Mouse (Mus musculus) adrenal gland, postnatal 36 days (tissue): Measurements from ENCODE around the gene Hvcn1. TPM values are rescaled to one million over a fixed set of nuclear protein-coding genes. Genes with fewer than 3 reads are reported as not detected.

Experiments
- DNase-seq, 2 experiments: peaks; one replicate each; pipeline ENCODE4 v3.0.0; 2021; ENCODE audit warnings: mixed read lengths in 1 of 2
- total RNA-seq, 2 experiments: library from RNA; stranded (reverse); gene quantifications; 2 replicates each; pipeline ENCODE4 v1.2.3; 2021

The Hvcn1 gene
- total RNA-seq, 2 experiments from 2014 or later: 1.7 to 3.3 TPM

DNA sequence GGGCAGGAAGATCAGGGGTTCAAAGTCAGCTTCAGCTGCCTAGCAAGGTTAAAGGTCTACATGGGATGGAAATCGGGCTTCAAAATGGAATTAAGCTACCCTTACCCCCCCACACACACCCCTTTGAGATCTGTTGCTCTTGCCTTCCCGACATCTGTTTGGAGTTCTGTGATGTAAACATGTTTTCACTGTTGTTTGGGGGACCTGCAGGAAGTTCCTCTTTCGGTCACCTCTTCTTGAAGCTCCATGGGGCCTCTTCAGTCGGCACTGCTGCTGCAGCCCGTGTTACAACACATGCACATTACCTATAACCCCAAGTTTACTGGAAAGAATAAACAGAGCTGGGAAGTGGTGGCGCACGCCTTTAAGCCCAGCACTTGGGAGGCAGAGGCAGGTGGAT lies 60.5 kb downstream of the Hvcn1 start:
- no peak for DNase-seq

DNA sequence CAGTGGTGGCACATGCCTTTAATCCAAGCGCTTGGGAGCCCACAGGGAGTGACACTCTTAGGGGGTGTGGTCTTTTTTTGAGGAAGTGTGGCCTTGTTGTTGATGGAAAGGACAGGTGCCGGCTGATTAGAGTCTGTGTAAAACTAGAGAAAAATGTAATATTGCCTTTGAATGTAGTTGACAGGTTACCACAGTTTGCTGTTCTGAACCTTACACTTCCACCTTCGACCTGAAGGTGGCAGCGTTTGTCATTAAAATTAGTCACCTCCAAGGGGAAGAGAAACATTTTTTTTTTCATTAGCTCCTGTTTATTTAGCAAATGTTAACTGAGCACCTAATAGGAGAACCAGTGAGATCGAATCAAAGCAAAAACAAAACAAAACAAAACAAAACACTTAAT lies 61.3 kb downstream of the Hvcn1 start:
- peak; percentile 74 to 79 for DNase-seq

DNA sequence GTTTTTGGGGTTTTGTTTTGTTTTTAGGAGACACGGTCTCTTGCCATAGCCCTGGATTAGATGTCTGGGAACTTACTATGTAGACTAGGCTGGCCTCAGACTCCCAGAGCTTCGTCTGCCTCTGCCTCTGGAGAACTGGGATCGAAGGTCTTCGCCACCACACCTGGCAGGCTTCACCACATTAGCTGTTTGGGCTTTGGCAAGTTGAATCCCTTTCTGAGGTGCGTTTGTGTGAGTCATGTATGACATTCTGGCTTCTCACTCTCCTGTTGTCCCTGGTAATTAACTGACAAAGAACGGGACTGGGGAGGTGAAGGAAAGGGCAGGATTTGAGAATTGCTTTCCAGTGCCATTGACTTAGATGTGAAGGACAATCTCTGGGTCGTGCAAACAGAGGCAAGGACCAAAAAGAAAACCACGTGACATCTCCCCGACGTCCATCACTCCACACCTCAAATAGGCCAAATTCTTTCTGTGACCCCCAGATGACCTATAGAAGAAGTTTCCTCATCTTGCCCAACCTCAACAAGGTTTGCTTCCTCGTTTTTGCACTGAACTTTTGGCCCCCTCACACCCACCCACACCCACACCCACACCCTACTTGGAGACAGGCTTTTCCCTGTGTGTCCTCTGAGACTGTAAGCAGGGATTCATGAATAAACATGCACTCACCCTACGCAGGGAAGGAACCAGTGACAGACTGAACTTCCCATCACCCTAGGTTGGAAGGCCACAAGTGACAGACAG lies 62.4 kb downstream of the Hvcn1 start:
- no peak for DNase-seq

DNA sequence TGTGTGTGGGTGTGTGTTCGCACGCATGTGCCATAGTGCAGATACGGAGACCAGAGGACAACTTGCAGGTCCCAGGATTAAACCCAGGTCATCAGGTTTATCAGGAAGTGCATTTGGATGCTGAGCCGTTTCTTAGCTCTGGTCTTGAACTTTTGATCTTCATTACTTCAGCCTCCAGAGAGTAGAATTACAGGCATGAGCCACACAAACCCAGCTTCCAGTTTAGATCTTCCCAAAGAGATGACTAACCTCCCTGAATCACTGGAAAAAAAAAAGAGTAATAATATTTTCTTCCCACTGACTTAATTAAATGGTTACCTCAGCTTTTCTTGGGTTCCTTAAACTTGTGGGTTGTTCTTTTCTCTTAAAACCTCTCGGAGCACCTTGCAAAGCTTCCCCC lies 66.2 kb downstream of the Hvcn1 start:
- DNase-seq: no peak

DNA sequence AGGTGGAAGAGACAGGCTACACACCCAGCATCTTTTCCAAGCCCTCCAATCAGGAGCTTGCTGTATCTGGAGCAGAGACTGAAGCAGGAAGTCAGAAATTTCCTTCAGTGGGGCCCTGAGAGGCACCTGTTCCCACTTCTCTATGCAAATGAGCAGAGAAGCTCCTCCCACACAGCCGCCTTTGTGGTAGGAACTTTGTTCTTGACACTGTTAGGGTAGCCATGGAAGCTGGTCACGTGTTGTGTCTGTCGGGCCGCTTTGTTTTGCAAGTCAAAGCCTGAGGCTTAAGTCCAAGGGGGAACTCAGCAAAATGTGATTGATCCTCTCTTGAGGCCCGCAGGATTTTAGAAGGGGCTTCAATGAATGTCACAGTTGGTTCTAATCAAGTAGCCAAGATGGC lies 68.2 kb downstream of the Hvcn1 start:
- DNase-seq: no peak

DNA sequence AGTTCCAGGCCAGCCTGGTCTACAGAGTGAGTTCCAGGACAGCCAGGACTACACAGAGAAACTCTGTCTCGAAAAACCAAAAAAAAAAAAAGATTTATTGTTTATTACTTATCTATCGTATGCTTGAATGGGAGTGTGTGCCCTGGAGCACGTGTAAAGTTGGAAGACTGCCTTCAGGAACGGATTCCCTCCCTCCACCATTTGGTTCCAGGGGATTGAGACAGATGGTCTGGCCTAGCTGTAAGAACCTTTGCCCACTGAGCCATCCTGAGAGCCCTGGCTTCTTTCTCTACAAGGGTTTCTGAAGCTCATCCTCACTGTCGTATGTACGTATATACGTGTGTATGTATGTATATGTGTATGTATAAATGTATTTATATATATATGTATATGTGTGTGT lies 72.3 kb downstream of the Hvcn1 start:
- DNase-seq: no peak

DNA sequence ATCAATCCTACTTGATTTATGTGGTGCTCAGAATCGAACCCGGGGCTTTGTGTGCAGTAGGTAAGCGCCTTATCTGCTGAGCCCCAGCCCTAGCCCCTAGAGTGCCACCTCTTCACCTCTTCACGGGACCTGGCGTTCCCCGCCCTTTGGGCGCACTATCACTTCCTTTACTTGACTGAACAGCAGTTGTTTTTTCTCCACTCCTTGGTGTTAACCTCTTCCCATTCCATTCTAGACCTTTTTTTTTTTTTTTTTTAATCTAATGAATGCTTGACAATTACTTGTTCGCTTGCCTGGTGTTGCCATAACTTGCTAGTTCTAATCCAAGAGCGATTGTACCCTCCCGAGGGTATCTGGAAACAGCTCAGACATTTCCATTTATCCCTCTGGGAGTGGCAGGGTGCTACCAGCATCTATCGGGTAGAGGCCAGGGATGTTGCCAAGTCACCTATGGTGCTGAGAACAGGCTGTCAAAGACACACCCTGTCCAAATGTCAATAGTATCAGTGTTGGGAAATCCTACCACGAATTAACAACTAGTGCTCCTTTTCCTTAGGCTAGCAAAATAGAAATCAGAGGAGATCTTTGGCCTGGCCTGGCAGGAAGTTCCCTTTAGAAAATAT lies 73.3 kb downstream of the Hvcn1 start:
- DNase-seq: no peak

DNA sequence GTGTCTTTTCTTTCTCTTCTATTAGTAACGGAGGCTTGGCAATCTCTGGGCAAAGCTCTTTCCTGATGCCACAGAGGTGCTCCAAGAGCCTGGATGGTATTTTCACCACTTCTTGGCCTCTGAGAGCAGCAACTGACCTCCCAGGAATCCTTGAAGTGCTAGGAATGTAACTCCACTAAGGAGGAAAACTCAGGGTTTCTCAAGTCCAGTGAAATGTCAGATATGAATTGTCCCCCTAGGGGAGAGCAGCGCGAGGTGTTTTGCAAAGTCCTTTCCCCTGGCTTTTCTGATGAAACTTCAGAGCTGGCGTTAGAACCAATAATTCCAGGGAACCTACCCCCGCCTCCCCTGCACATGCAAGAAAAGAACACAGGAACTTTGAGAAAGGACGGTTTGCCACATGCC lies 73.8 kb downstream of the Hvcn1 start:
- peak in 1 of 2 experiments; percentile 53 for DNase-seq

DNA sequence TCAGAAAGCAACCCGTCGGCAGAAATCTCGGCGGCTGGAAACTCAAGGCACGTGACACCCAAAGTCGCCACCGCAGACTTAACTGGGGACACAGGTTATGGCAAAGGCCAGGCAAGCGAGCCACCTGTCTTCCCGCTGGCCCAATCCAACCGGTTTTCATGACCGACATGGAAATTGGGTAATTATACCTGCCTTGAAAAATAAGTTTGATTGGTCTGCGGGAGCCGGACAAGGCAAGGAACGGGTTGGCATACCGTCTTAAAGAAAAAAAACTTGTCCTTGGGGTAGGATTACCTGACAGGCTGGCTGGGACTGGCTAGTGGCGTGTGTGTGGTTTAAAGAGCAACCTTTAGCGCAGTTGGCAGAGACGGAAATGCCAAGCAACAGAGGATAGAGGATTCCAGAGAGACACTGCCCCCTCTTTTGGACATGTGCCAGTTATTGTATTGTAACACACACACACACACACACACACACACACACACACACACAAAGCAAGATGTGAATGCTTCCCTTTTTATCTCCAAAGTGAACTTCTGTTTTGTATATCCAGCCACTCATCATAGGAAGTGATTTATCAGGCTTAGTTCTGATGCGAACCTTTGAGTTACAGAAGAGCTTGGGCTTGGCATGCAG lies 74.3 kb downstream of the Hvcn1 start:
- DNase-seq: peak in 1 of 2 experiments; percentile 52

DNA sequence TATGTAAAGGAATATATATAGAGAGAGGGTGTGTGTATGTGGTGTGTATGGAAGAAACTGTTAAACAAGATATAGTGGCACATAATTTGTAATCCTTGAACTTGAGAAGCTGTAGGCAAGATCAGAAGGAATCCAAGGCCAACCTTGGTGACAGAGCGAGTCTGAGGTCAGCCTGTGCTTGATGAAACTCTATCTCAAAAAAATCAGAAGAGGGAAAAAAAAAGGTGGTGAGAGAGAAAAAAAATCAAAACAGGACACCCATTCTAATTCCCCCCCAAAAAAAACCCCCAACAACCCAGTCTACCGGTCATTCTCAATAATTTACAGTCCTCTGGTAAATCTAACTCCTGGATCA lies 77.2 kb downstream of the Hvcn1 start:
- peak in 1 of 2 experiments; percentile 49 for DNase-seq

DNA sequence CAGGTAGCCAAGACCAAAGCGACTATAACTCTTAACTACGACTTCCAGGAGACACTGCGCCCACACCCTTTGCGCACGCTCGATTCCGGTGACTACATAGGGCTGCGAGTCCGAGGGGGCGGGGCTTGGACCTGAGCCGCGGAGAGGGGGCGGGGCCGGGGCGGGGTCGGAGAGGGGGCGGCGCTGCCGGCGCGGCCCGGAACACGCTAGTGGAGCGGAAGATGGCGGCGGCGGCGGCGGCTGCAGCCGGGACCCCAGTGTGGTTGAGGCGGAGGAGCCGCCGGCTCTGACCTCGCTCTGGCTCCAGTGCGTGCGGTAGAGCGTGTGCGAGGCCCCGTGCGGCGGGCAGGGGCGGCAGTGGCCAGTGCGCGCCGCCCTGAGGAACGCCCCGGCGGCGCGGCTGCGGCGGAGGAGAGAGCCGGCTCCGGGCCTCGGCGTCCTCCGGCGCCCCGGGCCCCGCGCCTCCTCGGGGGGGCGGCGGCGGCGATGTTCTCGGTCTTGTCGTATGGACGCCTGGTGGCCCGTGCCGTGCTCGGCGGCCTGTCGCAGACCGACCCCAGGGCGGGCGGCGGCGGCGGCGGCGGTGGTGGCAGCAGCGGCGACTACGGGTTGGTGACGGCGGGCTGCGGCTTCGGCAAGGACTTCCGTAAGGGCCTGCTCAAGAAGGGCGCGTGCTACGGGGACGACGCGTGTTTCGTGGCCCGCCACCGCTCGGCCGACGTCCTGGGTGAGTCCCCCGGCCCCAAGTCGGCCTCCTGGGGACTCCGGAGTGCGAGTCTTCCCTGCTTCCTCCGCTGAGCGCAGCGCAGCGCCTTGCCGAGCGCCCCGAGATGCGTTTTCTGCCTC lies 77.8 kb downstream of the Hvcn1 start, which contains the start of gene Pptc7:
TSS of gene Pptc7 (plus strand) at position 183 of the 846 bp plus-strand sequence.
- peak; percentile 93 to 95 for DNase-seq

DNA sequence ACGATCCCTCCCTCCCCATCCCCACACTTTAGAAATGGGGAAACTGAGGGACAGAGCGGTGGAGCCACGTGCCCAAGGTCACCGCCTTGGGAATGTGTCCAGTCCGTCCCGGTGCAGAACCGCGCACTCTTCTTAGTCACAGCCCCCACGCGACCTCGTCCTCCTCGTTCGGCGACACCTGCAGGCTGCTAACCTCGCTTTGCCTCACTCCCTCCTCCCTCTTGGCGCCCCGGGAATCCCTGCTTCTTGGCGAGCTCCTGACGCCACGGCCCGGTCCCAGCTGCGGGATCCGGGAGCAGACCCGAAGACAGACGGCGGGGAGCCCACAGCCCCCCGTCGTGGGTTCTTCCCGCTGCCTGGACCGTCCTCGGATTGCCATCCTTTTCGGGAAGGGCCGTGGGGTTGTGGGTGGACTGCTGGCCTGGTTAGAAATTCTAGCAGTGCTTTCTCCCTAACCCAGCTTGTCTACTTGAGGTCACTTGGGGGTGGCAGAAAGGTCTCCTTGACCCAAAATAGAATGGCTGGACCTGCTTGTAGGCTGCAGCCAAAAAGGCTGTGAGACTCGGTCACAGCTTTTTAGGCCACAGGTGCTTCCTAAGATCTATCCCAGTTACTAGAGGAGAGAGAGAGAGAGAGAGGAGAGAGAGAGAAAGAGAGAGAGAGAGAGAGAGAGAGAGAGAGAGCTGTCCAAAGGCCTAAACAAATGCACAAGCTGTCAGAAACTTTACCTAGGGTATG lies 78.6 kb downstream of the Hvcn1 start:
- peak; percentile 81 to 82 for DNase-seq

DNA sequence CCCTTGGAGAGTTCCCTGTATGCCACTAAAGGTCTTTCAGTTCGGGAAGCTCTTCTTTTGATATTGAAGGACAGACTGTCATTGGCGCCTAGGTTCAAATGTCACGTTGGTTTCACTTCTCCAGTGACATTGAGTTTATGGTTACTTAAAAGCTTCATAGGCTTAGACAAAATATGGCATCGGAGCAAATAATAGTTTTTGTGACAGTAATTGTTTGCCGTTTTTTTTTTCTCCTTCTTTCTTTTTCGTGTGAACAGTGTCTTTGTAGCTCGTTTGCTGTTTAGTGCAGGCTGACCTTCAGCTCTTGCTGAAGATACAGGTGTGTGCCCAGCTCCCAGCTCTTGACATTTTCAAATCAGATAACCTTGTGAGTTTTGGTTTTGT lies 79.2 kb downstream of the Hvcn1 start:
- no peak for DNase-seq

DNA sequence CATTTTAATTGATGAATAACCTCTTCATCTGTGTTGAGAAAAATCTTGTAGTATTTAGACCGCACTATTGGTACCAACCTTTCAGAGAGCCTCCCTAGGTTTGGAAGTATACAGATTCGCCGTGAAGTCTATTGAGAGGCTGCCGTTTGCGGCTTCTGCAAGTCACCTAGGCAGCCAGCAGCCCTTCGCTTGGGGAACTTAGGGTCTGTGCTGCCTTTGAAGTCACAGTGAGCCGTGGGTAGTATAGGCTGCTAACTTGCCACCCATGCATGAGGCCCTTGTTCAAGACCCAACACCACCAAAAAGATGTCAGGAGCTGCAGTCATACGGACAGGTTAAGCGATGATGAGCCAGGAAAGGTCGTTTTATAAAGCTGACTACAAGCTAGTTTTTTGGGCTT lies 79.6 kb downstream of the Hvcn1 start:
- DNase-seq: no peak

DNA sequence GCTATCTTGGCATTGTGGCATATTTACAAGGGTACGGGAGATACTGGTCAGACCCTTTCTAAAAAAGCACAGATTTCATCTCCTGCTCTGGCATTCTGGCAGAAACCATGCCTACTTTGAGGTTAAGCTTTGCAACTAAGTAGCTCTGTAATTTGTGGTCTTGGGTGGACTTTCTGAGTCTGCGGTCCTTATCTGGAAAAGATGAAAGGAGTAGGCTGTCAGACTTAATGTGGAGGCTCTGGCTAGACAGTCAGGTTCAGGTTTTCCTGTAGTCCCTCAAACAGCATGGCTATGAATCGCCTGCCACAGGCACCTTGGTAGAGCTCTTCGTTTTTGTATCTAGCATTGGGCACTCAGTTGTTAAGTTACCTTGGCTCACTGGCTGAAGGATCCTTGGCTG lies 80.4 kb downstream of the Hvcn1 start:
- no peak for DNase-seq

DNA sequence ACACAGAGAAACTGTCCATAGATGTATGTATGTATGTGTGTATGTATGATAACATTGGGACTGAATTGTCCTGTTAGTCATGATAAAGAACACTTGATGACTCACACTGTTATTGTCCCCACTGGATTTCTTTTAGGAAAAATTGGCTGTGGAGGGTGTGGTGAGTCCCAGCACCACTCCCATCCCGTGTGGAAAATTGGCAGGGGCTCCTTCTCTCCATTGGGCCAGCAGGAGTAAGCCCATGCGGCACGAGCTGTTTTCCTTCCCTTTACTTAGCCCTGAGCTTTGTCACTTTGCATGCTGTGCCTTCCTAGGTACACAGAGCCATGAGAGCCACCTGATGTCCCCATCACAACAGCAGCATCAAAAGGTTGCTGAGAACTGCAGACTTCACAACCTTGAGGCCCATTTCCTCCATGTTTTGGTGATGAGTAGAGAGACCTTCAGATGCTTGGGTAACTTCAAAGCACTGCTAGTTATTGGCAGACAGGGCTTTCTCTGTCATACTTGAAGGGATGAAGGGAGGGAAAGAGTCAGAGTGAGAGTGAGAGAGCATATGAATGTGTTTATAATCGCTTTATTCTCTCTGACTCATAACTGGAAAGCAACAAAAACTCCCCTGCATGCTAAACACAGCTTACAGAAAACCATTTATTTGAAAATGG lies 81.7 kb downstream of the Hvcn1 start:
- peak in 1 of 2 experiments; percentile 31 for DNase-seq

DNA sequence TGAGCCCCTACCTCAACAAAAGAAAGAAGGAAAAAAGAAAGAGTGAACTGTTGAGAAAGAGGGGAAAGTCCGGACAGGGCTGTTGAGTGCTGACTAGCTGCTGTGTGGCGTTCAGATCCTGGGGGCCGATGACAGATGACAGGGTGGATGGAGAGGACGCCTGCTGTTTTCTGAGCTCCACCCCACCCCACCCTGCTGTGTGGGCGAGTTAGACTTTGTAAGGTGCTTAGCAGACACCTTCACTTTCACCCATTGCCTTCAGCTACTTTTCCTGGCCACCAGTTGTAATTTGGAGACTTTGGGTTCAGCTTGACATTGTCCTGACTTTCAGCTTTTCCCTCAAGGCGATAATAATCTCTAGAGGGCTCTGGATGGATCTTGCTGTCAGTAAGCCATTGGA lies 84.5 kb downstream of the Hvcn1 start:
- no peak for DNase-seq
